Mouse (Mus musculus) megakaryocyte, embryonic 14.5 days (primary cell): Measurements from ENCODE around the gene Nacc1.

Experiments
- FLI1 ChIP-seq: IDR thresholded peaks from 2 replicates; pipeline ENCODE4 v1.6.1; 2012; ENCODE audit warnings: low read length, inconsistent platforms, mixed read lengths
- GATA1 ChIP-seq: IDR thresholded peaks from 3 replicates; pipeline ENCODE4 v1.6.1; 2012; ENCODE audit warnings: mixed read lengths, low read length, inconsistent platforms, borderline replicate concordance

- TF ChIP-seq GATA1 (no peak), FLI1 (no peak)
These were observed 22.3 kb upstream of the Nacc1 start for GRCm38 (mm10) chr8:84709931-84710330.
